Mouse (Mus musculus): Measurements from ENCODE around the gene Tubb5. TPM values are rescaled to one million over a fixed set of nuclear protein-coding genes. Genes with fewer than 3 reads are reported as not detected.
"Not testable (repeated sequence)": the region's sequence is repeated elsewhere in the genome, so short reads cannot be mapped to it uniquely, and the experiment has no call there.

The Tubb5 gene
- total RNA-seq, 2 experiments from 2014 or later = 417 to 433 TPM

DNA sequence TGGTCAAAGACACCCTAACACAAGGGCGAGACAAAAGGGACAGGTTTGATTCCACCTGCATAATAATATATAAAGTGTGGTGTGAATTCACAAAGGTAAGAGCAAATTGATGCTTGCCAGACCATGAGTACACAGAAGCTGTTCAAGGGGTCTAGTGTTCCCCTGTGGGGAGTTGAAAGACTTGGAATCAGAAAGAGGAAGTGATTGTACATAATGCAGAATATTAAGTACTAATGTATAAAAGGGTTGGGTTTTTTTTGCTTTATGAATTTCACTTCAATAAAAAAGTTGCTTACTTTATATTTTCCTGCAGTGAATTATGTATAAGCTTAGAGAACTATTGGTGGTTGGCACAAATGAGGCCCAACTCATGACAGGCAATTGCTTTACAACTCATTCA, 21.3 kb upstream of the Tubb5 start:
- intact Hi-C loops (cut with DNase I) = no loop called here
- H3K27ac ChIP-seq = no peak overlapping the region
- DNase-seq (ENCODE audit: extremely low spot score in 1 of 2, low spot score in 2 of 2) = no peak
- H3K4me3 ChIP-seq = no peak overlapping the region
- no peak for TF ChIP-seq CTCF (IDR thresholded peaks at IDR 0.05)

DNA sequence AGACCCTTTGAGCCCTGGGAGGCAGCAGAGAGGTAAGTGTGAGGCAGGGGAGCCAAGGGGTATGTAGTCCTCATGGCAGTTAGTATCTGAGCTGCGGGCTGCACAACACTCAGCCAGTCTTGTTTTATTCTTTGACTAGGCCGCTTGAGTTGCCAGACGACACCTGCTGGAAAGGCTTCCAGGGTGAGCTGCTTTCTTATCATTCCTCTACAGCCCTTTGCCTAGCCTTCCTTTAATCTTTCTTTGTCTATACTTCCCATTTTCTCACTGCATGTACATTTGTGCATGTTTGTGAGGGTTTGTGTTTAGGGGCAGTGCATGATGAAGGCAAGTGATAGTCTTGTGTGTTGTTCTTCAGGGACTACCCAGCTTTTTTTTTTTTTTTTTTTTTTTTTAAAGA, 12.9 kb upstream of the Tubb5 start:
- no peak for TF ChIP-seq CTCF (IDR thresholded peaks at IDR 0.05)
- intact Hi-C loops (cut with DNase I) = no loop called here
- Histone ChIP-seq H3K4me3 (no peak overlapping the region), H3K27ac (no peak overlapping the region)
- DNase-seq (ENCODE audit: extremely low spot score in 1 of 2, low spot score in 2 of 2) = no peak

DNA sequence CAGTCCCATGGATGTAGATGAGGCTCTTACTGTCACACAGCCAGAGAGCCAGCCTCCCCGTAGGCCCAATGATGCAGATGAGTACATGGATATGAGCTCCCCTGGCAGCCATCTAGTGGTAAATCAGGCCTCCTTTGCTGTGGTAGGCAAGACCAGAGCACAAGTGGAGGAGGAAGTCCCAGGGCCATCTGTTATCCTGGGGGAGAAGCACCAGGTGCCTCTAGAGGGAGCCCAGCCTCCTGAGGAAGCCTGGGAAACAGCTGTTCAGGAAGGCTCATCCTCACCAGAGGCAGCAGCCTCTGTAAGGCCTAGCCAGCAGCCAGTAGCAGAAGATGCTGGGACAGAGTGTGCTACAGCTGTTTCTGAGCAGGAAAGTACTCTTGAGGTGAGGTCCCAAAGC, 10.0 kb upstream of the Tubb5 start:
- no peak overlapping the region for H3K27ac ChIP-seq
- no peak overlapping the region for H3K4me3 ChIP-seq
- no peak for DNase-seq (ENCODE audit: extremely low spot score in 1 of 2, low spot score in 2 of 2)
- TF ChIP-seq CTCF (IDR thresholded peaks at IDR 0.05) = peak; percentile 35
- intact Hi-C loops (cut with DNase I) = no loop called here

DNA sequence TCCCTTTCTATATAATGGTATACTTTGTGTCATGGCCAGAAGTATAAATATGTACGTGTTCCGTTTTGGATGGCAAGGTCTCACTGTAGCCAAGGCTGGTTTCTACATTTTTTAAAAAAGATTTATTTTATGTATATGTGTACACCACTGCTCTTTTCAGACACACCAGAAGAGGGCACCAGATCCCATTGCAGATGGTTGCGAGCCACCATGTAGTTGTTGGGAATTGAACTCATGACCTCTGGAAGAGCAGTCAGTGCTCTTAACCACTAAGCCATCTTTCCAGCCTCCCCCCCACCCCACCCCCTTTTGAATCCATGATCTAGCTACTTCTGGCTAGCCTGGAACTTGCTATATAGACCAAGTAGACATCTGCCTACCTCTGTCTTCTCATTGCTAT, 5.4 kb upstream of the Tubb5 start:
- Histone ChIP-seq H3K4me3 (no peak overlapping the region), H3K27ac (no peak overlapping the region)
- intact Hi-C loops (cut with DNase I) = no loop called here
- peak; percentile 47 for TF ChIP-seq CTCF (IDR thresholded peaks at IDR 0.05)
- no peak for DNase-seq (ENCODE audit: extremely low spot score in 1 of 2, low spot score in 2 of 2)

DNA sequence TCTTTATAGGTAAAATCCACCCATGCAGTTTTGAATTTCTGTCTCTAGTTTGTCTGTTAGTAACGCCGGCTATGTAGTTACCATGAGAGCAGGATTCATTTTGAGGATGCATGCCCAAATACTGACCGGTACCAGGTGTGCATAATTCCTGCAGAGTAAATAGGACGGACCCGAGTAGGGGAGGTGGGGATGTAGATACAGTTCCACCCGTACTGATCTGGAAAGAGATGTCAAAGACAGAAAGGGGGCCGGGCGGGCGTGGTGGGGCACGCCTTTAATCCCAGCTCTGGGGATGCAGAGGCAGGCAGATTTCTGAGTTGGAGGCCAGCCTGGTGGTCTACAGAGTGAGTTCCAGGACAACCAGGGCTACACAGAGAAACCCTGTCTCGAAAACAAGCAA, 3.9 kb upstream of the Tubb5 start:
- H3K27ac ChIP-seq = peak overlapping the region; percentile 56; the same call in 1 of the 2 replicates
- peak overlapping the region; percentile 66 for H3K4me3 ChIP-seq
- TF ChIP-seq CTCF (IDR thresholded peaks at IDR 0.05) = no peak
- intact Hi-C loops (cut with DNase I) = no loop called here
- no peak for DNase-seq (ENCODE audit: extremely low spot score in 1 of 2, low spot score in 2 of 2)

DNA sequence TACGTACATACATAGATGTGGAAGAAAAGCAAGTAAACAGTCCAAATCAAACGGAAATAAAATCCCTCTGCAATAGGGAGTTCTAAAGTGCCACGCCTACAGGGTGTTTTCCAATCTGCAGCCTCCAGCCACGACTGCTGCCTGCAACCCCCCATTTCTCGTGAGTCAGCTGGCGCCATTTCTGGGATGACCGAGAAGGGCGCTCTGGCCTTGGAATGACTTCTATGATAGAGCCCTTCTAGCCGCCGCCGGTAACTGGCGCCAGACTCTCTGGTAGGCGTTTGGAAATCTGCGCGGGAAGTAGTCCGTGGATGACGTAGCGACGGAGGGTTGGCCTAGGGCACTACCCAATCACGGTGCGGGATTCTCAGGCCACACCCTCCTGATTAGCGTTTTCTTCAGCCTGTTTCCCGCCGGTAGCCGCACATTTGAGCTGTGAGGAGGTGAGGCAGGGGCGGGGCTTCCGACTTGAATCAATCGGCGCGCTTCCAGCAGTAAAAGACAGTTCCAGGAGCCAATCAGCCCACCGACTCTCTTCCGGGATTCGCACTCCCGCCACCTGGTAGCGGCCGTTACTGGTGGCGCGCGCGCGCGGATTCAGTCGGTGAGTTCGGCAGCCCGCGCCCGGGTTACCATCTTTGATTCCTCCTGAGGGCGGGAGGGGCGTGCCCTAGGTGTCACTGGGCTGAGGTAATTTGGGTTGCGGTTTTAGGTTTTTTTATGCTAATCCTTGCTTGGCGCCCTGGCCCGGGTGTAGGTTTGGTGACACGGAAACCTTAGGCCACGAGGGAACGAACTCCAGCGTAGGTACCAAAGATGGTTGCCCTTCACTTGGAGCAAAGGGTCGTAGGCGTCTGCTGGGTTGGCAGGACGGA, 3.2 kb upstream of the Tubb5 start, which contains the start of gene Mdc1:
TSS of gene Mdc1 (plus strand) at position 440 of the 875 bp plus-strand sequence.
- DNase-seq (ENCODE audit: extremely low spot score in 1 of 2, low spot score in 2 of 2) = peak; percentile 98 to 99
- intact Hi-C loops (cut with DNase I) = loop anchor here (2.0 kb wide), 1 partner anchor 19 kb away; the partner anchor contains the start of gene Nrm
- H3K27ac ChIP-seq = peak within 1 kb of the TSS; percentile 83
- peak within 1 kb of the TSS; percentile 66 for H3K4me3 ChIP-seq
- peak; percentile 23; the same call in 1 of the 2 replicates for TF ChIP-seq CTCF (IDR thresholded peaks at IDR 0.05)

DNA sequence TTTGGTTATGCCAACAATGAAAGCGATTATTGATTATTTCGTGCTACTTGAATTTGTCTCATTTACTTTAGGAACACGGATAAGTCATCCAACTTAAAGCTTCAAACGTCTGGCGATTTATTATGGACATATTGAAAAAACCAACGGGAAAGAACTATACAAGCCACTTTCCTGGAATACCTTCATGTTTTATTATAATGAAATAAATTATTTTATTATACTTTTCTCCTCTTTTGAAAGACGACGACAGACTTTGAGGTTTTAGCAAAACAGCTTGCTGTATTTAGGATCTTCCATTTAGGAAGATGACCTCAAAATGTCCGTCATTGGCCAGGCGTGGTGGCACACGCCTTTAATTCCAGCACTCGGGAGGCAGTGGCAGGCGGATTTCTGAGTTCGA, 2.5 kb upstream of the Tubb5 start:
- no peak for TF ChIP-seq CTCF (IDR thresholded peaks at IDR 0.05)
- Histone ChIP-seq H3K27ac (peak overlapping the region; percentile 83; the same call in 1 of the 2 replicates), H3K4me3 (peak overlapping the region; percentile 46)
- DNase-seq (ENCODE audit: extremely low spot score in 1 of 2, low spot score in 2 of 2) = no peak
- intact Hi-C loops (cut with DNase I) = loop anchor here (2.0 kb wide), 1 partner anchor 20 kb away; the partner anchor contains the start of gene Nrm

DNA sequence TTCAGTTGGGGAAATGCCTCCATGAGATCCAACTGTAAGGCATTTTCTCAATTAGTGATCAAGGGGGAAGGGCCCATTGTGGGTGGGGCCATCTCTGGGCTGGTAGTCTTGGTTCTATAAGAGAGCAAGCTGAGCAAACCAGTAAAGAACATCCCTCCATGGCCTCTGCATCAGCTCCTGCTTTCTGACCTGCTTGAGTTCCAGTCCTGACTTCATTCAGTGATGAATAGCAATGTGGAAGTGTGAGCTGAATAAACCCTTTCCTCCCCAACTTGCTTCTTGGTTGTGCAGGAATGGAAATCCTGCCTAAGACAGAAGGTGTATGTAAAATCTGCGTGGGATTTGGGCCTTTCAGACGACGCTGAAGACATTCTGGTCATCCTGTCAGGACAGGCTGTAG, 896 bp upstream of the Tubb5 start:
- intact Hi-C loops (cut with DNase I) = loop anchor here (5.0 kb wide), 1 partner anchor 78 kb away; the partner anchor contains the start of genes Mrps18b and Ppp1r10
- not testable (repeated sequence) for H3K27ac ChIP-seq; DNase-seq (ENCODE audit: extremely low spot score in 1 of 2, low spot score in 2 of 2); H3K4me3 ChIP-seq

DNA sequence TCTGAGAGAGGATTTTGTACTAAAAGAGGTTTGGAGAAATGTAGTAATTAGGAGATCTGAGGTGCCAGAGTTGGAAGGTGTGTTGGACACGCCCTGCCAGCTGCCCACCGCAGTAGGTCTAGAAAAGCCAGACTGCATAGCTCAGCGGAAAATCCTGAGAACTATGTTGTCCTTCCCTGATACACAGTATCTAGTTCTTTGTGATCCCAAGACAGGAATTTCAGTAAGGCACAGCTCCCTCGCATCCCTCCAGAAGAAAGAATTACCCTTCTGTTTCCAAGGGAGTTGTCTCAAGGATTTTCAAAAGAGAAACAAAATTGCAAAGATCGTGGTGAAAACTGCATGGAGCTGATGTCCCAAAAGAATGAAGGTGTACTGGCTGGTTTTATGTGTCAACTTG, 464 bp upstream of the Tubb5 start:
- intact Hi-C loops (cut with DNase I) = loop anchor here (5.0 kb wide), 1 partner anchor 79 kb away; the partner anchor contains the start of genes Mrps18b and Ppp1r10
- no peak for DNase-seq (ENCODE audit: extremely low spot score in 1 of 2, low spot score in 2 of 2)
- TF ChIP-seq CTCF (IDR thresholded peaks at IDR 0.05) = no peak
- peak overlapping the region; percentile 70 for H3K27ac ChIP-seq
- H3K4me3 ChIP-seq = no peak overlapping the region

DNA sequence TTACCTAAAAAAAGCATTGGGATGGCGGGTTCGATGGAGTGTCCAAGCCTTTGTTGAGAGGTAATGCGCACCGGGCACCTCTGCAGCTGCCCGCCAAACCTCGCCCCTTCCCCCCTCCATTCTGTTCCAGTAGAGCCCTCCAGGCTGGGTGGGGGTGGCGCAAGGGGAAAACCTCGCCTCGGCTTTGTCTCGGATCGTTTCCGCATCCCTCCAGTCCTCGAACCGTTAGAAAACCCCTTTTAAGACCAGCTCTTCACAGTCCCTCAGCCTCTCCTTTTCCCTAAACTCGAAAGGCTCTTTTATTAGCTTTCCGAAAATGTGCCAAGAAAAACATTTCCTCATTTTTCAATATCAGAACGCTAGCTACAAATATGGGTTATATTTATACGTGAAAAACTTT, 619 bp downstream of the Tubb5 start:
- intact Hi-C loops (cut with DNase I) = loop anchor here (2.0 to 5.0 kb wide), 2 partner anchors 37 to 80 kb away; partner anchors contain the start of genes Mrps18b and Ppp1r10
- H3K27ac ChIP-seq = peak overlapping the region; percentile 89
- peak in 1 of 2 experiments; percentile 58 for DNase-seq (ENCODE audit: extremely low spot score in 1 of 2, low spot score in 2 of 2)
- no peak for TF ChIP-seq CTCF (IDR thresholded peaks at IDR 0.05)
- peak overlapping the region; percentile 64 for H3K4me3 ChIP-seq

DNA sequence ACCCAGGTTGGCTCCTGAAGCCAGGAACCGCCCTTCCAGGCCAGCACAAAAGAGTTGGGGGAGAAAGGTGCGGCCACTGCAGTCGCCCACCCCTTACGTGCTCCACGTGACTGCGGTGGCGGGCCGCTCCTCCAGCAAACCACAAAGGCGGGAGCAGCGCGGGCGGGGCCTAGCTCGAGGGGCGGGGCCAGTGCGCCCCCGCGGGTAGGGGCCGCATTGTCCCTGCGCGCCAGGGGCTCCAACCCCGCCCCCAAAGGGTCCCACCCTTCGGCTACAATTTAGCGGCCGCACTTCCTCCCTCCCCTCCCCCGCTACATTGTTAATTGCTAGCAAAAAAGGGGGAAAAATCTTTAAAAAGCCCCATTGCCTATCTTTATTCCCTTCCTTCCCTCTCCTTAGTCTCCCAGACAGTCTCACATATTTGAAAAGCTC, 1.1 kb downstream of the Tubb5 start:
- TF ChIP-seq CTCF (IDR thresholded peaks at IDR 0.05) = no peak
- Histone ChIP-seq H3K4me3 (peak overlapping the region; percentile 64), H3K27ac (peak overlapping the region; percentile 89)
- intact Hi-C loops (cut with DNase I) = loop anchor here (2.0 to 5.0 kb wide), 2 partner anchors 38 to 80 kb away; partner anchors contain the start of genes Mrps18b and Ppp1r10
- peak; percentile 84 to 89 for DNase-seq (ENCODE audit: extremely low spot score in 1 of 2, low spot score in 2 of 2)

Data from left cerebral cortex, adult 2 months (tissue).